Mouse (Mus musculus) MEL (cell line): ENCODE measurements around the gene Fbxl16. TPM values are rescaled to one million over a fixed set of nuclear protein-coding genes. Genes with fewer than 3 reads are reported as not detected.

Experiments used
- DNase-seq: peaks from one replicate; pipeline ENCODE4 v3.0.0; 2011; ENCODE audit warnings: low read depth, low spot score
- H3K27ac ChIP-seq: 2 replicates; pipeline ENCODE4 v1.5.1; 2012; ENCODE audit warnings: low read depth, mild to moderate bottlenecking, control low read depth, low read length, moderate library complexity; ENCODE audit not compliant: control insufficient read depth
- H3K27me3 ChIP-seq, 2 experiments: fragments of 150-350 bp in 1 of 2; sonication (generic) in 1 of 2; 2 replicates each; pipeline ENCODE4 v1.6.1; 2012; ENCODE audit warnings: low read length in 2 of 2, mild to moderate bottlenecking in 2 of 2, improper control_type of control experiment in 1 of 2, moderate library complexity in 1 of 2; ENCODE audit not compliant: insufficient read depth in 2 of 2, control insufficient read depth in 1 of 2
- H3K36me3 ChIP-seq, 2 experiments: 2 replicates each; pipeline ENCODE4 v1.6.1; 2012 to 2014; ENCODE audit warnings: low read length in 2 of 2, improper control_type of control experiment in 1 of 2, inconsistent platforms in 1 of 2, mild to moderate bottlenecking in 1 of 2; ENCODE audit not compliant: insufficient read depth in 2 of 2, control insufficient read depth in 1 of 2
- H3K4me1 ChIP-seq, 2 experiments: fragments of 150-350 bp in 1 of 2; sonication (generic) in 1 of 2; 2 replicates each; pipeline ENCODE4 v1.6.1; 2012; ENCODE audit warnings: low read length in 2 of 2, improper control_type of control experiment in 1 of 2, mild to moderate bottlenecking in 1 of 2; ENCODE audit not compliant: insufficient read depth in 2 of 2, control insufficient read depth in 1 of 2
- H3K4me3 ChIP-seq, 2 experiments: fragments of 150-350 bp in 1 of 2; sonication (generic) in 1 of 2; 2 replicates each; pipeline ENCODE4 v1.5.1; 2012; ENCODE audit warnings: low read depth in 2 of 2, low read length in 2 of 2, mild to moderate bottlenecking in 2 of 2, moderate library complexity in 2 of 2, control low read depth in 1 of 2, improper control_type of control experiment in 1 of 2; ENCODE audit not compliant: control insufficient read depth in 1 of 2, insufficient read depth in 1 of 2
- H3K79me2 ChIP-seq: 2 replicates; pipeline ENCODE4 v1.6.1; 2012; ENCODE audit warnings: mild to moderate bottlenecking, low read length, moderate library complexity; ENCODE audit not compliant: control insufficient read depth, poor library complexity, insufficient read depth
- H3K9ac ChIP-seq: 2 replicates; pipeline ENCODE4 v1.6.1; 2012; ENCODE audit warnings: low read depth, mild to moderate bottlenecking, control low read depth, low read length, moderate library complexity; ENCODE audit not compliant: control insufficient read depth, poor library complexity, severe bottlenecking
- H3K9me3 ChIP-seq: fragments of 150-350 bp; sonication (generic); replicated peaks from 2 replicates; pipeline ENCODE4 v1.6.1; 2012; ENCODE audit warnings: mild to moderate bottlenecking, low read length, improper control_type of control experiment, moderate library complexity; ENCODE audit not compliant: insufficient read depth
- BHLHE40 ChIP-seq: IDR thresholded peaks from 2 replicates; pipeline ENCODE4 v1.6.1; 2012; ENCODE audit warnings: low read depth, mild to moderate bottlenecking, inconsistent platforms, low read length, improper control_type of control experiment, borderline replicate concordance
- CTCF ChIP-seq, 3 experiments: IDR thresholded peaks in 2 of 3; conservative IDR thresholded peaks in 1 of 3; 2 replicates each; pipeline ENCODE4 v1.5.1; 2011 to 2012; ENCODE audit warnings: low read length in 3 of 3, low read depth in 2 of 3, mild to moderate bottlenecking in 2 of 3, improper control_type of control experiment in 1 of 3, inconsistent platforms in 1 of 3, mixed read lengths in 1 of 3, moderate library complexity in 1 of 3; ENCODE audit not compliant: control insufficient read depth in 1 of 3, insufficient read depth in 1 of 3, poor library complexity in 1 of 3, severe bottlenecking in 1 of 3
- EP300 ChIP-seq, 2 experiments: IDR thresholded peaks; 2 replicates each; pipeline ENCODE4 v1.6.1; 2011; ENCODE audit warnings: improper control_type of control experiment in 2 of 2, low read length in 2 of 2, low read depth in 1 of 2, mild to moderate bottlenecking in 1 of 2
- ETS1 ChIP-seq: IDR thresholded peaks from 2 replicates; pipeline ENCODE4 v1.6.1; 2012; ENCODE audit warnings: low read depth, mild to moderate bottlenecking, inconsistent platforms, low read length, improper control_type of control experiment, moderate library complexity
- GABPA ChIP-seq: IDR thresholded peaks from 2 replicates; pipeline ENCODE4 v1.6.1; 2012; ENCODE audit warnings: low read depth, mild to moderate bottlenecking, inconsistent platforms, low read length, improper control_type of control experiment, moderate library complexity
- GATA1 ChIP-seq: IDR thresholded peaks from 2 replicates; pipeline ENCODE4 v1.6.1; 2011; ENCODE audit warnings: low read depth, low read length, improper control_type of control experiment
- JUND ChIP-seq: IDR thresholded peaks from 2 replicates; pipeline ENCODE4 v1.6.1; 2011; ENCODE audit warnings: low read depth, mild to moderate bottlenecking, improper control_type of control experiment, low read length
- MAFK ChIP-seq: IDR thresholded peaks from 2 replicates; pipeline ENCODE4 v1.6.1; 2011; ENCODE audit warnings: low read depth, mild to moderate bottlenecking, low read length, improper control_type of control experiment, borderline replicate concordance
- MEF2A ChIP-seq: IDR thresholded peaks from 2 replicates; pipeline ENCODE4 v1.6.1; 2014; ENCODE audit warnings: low read depth, mild to moderate bottlenecking, inconsistent platforms, low read length, improper control_type of control experiment; ENCODE audit not compliant: poor library complexity, insufficient replicate concordance, severe bottlenecking; ENCODE audit errors: extremely low read depth
- MXI1 ChIP-seq: IDR thresholded peaks from 2 replicates; pipeline ENCODE4 v1.6.1; 2011; ENCODE audit warnings: mild to moderate bottlenecking, low read depth, low read length, improper control_type of control experiment
- MYB ChIP-seq: IDR thresholded peaks from 2 replicates; pipeline ENCODE4 v1.6.1; 2011; ENCODE audit warnings: mild to moderate bottlenecking, low read depth, low read length, improper control_type of control experiment
- NELFE ChIP-seq: IDR thresholded peaks from 2 replicates; pipeline ENCODE4 v1.6.1; 2011; ENCODE audit warnings: low read depth, low read length, improper control_type of control experiment
- NRF1 ChIP-seq: IDR thresholded peaks from 2 replicates; pipeline ENCODE4 v1.6.1; 2014; ENCODE audit warnings: low read depth, mild to moderate bottlenecking, inconsistent platforms, low read length, improper control_type of control experiment, moderate library complexity; ENCODE audit not compliant: poor library complexity, insufficient read depth, severe bottlenecking
- POLR2AphosphoS2 ChIP-seq: IDR thresholded peaks from 2 replicates; pipeline ENCODE4 v1.6.1; 2011; ENCODE audit warnings: low read length, improper control_type of control experiment
- POLR2AphosphoS5 ChIP-seq: IDR thresholded peaks from 2 replicates; pipeline ENCODE4 v1.6.1; 2012; ENCODE audit warnings: low read depth, borderline replicate concordance, mild to moderate bottlenecking, inconsistent platforms, low read length, moderate library complexity, mixed read lengths
- RAD21 ChIP-seq: IDR thresholded peaks from 2 replicates; pipeline ENCODE4 v1.6.1; 2011; ENCODE audit warnings: mild to moderate bottlenecking, low read depth, low read length, improper control_type of control experiment
- SIN3A ChIP-seq: IDR thresholded peaks from 2 replicates; pipeline ENCODE4 v1.6.1; 2012; ENCODE audit warnings: low read length, improper control_type of control experiment, inconsistent platforms
- SMC3 ChIP-seq: IDR thresholded peaks from 2 replicates; pipeline ENCODE4 v1.6.1; 2011; ENCODE audit warnings: low read depth, low read length, improper control_type of control experiment
- UBTF ChIP-seq: IDR thresholded peaks from 2 replicates; pipeline ENCODE4 v1.6.1; 2012; ENCODE audit warnings: low read depth, mild to moderate bottlenecking, inconsistent platforms, low read length, improper control_type of control experiment, moderate library complexity, borderline replicate concordance; ENCODE audit not compliant: insufficient read depth
- USF1 ChIP-seq: IDR thresholded peaks from 2 replicates; pipeline ENCODE4 v1.6.1; 2014; ENCODE audit warnings: low read depth, mild to moderate bottlenecking, inconsistent platforms, low read length, improper control_type of control experiment, moderate library complexity
- USF2 ChIP-seq, 2 experiments: IDR thresholded peaks; 2 replicates each; pipeline ENCODE4 v1.6.1; 2011 to 2012; ENCODE audit warnings: improper control_type of control experiment in 2 of 2, low read length in 2 of 2, borderline replicate concordance in 1 of 2, inconsistent platforms in 1 of 2, low read depth in 1 of 2, mild to moderate bottlenecking in 1 of 2; ENCODE audit not compliant: insufficient read depth in 1 of 2
- ZKSCAN1 ChIP-seq: IDR thresholded peaks from 2 replicates; pipeline ENCODE4 v1.6.1; 2012; ENCODE audit warnings: low read depth, mild to moderate bottlenecking, inconsistent platforms, low read length, improper control_type of control experiment, moderate library complexity
- ZMIZ1 ChIP-seq: IDR thresholded peaks from 2 replicates; pipeline ENCODE4 v1.6.1; 2012; ENCODE audit warnings: low read depth, mild to moderate bottlenecking, inconsistent platforms, low read length, improper control_type of control experiment, moderate library complexity
- polyA plus RNA-seq, 2 experiments: library from polyadenylated mRNA; stranded (reverse) in 1 of 2; unstranded in 1 of 2; fragments of >175 nt in 1 of 2; fragments of >200 nt in 1 of 2; gene quantifications; 2 replicates each; pipeline versions ENCODE4 v1.2.1 to v1.2.4; 2012; ENCODE audit warnings: low replicate concordance in 2 of 2, low read depth in 1 of 2; ENCODE audit not compliant: insufficient read length in 2 of 2, insufficient read depth in 1 of 2, missing spikeins in 1 of 2
- total RNA-seq: library from RNA; depleted of rRNA; stranded (reverse); fragments of 300-350 nt; gene quantifications from 2 replicates; pipeline ENCODE4 v1.2.3, GENCODE M21; 2012

Fbxl16 gene
- total and polyA plus RNA-seq, 3 experiments = 0.11 TPM; not detected in 2

DNA sequence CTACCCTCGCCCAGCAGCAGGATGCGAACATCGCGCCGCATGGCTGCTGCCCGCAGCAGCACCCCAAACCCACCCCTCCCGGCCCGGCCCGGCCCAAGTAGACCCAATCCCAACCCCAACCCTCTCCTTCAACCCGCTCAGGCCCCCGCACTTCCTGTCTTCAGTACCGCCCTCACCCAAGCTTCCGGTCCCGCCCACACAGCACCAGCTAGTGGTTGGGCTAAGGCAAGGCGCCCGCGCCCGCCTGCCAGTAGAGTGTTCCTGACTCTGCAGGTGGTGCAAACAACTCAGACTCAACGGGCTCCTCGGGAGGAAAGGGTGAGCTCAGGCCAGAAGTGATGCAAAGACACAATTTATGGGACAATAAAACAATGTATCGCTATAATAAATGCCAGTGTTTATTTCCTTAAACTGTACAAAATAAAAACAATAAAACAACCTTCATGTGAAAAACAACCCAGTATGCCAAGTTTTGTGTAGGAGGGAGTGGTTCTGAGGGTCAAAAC lies 35.6 kb downstream of the Fbxl16 start, which contains the start of gene Rhot2 (continued):
- TF ChIP-seq MAFK (no peak), MYB (no peak), ZKSCAN1 (no peak), EP300 (IDR thresholded peaks at IDR 0.05; ENCODE audit: low read depth in 1 of 2, low read length in 2 of 2) (0 out of 4 replicates have a peak, but pooled peaks of 1 of the 2 experiments have one; percentile 20), CTCF (IDR thresholded peaks at IDR 0.05 in 2 of 3, conservative IDR thresholded peaks at IDR 0.05 in 1 of 3; ENCODE audit: control insufficient read depth in 1 of 3, insufficient read depth in 1 of 3, low read depth in 2 of 3, low read length in 3 of 3, poor library complexity in 1 of 3, severe bottlenecking in 1 of 3) (peak in 1 of 3 experiments; percentile 29; a peak in 2 of 6 replicates), SIN3A (peak; percentile 52), POLR2AphosphoS2 (peak; percentile 94), GABPA (no peak), ZMIZ1 (peak; percentile 82), ETS1 (0 out of 2 replicates have a peak, but pooled peaks have one; percentile 30), UBTF (no peak), RAD21 (no peak), BHLHE40 (no peak), USF1 (no peak), SMC3 (no peak), POLR2AphosphoS5 (no peak; the same call in 1 of the 2 replicates), NELFE (peak; percentile 78), MEF2A (no peak), JUND (no peak), MXI1 (peak; percentile 54; the same call in 1 of the 2 replicates), USF2 (IDR thresholded peaks at IDR 0.05; ENCODE audit: borderline replicate concordance in 1 of 2, insufficient read depth in 1 of 2, low read depth in 1 of 2, low read length in 2 of 2) (no peak)

GRCm38 (mm10) chr17:25860229-25860628 lies 51.3 kb downstream of the Fbxl16 start:
- Histone ChIP-seq H3K4me1 (peaks cover 0 to 16% of the 10 kb centered on the region in 2 experiments; a peak in 2 of 4 replicates), H3K36me3 (peaks cover 0 to 9% of the 10 kb centered on the region in 2 experiments; a peak in 2 of 4 replicates), H3K79me2 (peaks cover 3% of the 10 kb centered on the region), H3K27ac (no peak overlapping the region), H3K9ac (peak overlapping the region; percentile 69), H3K4me3 (no peak overlapping the region), H3K27me3 (no peaks in the 10 kb centered on the region), H3K9me3 (no peaks in the 10 kb centered on the region)
- no peak for TF ChIP-seq USF2 (IDR thresholded peaks at IDR 0.05; ENCODE audit: borderline replicate concordance in 1 of 2, insufficient read depth in 1 of 2, low read depth in 1 of 2, low read length in 2 of 2)
- TF ChIP-seq NRF1 = no peak
- TF ChIP-seq ZMIZ1 = no peak
- TF ChIP-seq GATA1 = no peak
- no peak for DNase-seq
